Mouse (Mus musculus) liver, adult 2 months (tissue): Measurements from ENCODE around the gene Rgs17. TPM values are rescaled to one million over a fixed set of nuclear protein-coding genes. Genes with fewer than 3 reads are reported as not detected.

ENCODE experiments used
- DNase-seq: peaks from one replicate; pipeline ENCODE4 v3.0.0-alpha.2; 2011; ENCODE audit warnings: low read depth, low spot score; ENCODE audit errors: extremely low read depth
- H3K27ac ChIP-seq: fragments of 200-500 bp; replicated peaks from 2 replicates; pipeline ENCODE4 v1.5.1; 2012; ENCODE audit warnings: low read depth, mild to moderate bottlenecking, control low read depth, inconsistent platforms, low read length; ENCODE audit not compliant: insufficient read depth
- H3K27me3 ChIP-seq: fragments of 200-500 bp; 2 replicates; pipeline ENCODE4 v1.6.1; 2012; ENCODE audit warnings: mild to moderate bottlenecking, moderate library complexity, low read length, inconsistent platforms; ENCODE audit not compliant: control insufficient read depth, insufficient read depth
- H3K36me3 ChIP-seq: fragments of 200-500 bp; 2 replicates; pipeline ENCODE4 v1.6.1; 2012; ENCODE audit warnings: low read length, inconsistent platforms; ENCODE audit not compliant: control insufficient read depth, insufficient read depth
- H3K4me1 ChIP-seq: fragments of 200-500 bp; 2 replicates; pipeline ENCODE4 v1.6.1; 2011; ENCODE audit warnings: low read length; ENCODE audit not compliant: control insufficient read depth, insufficient read depth
- H3K4me3 ChIP-seq: fragments of 200-500 bp; 2 replicates; pipeline ENCODE4 v1.5.1; 2011; ENCODE audit warnings: low read depth, mild to moderate bottlenecking, control low read depth, low read length, moderate library complexity; ENCODE audit not compliant: insufficient read depth
- H3K79me2 ChIP-seq: fragments of 200-500 bp; 2 replicates; pipeline ENCODE4 v1.6.1; 2012; ENCODE audit warnings: inconsistent platforms, mild to moderate bottlenecking, low read length, moderate library complexity; ENCODE audit not compliant: control insufficient read depth, insufficient read depth
- H3K9ac ChIP-seq: fragments of 200-500 bp; 2 replicates; pipeline ENCODE4 v1.6.1; 2012; ENCODE audit warnings: low read depth, mild to moderate bottlenecking, control low read depth, inconsistent platforms, low read length
- CTCF ChIP-seq: fragments of 200-500 bp; IDR thresholded peaks from 2 replicates; pipeline ENCODE4 v1.5.1; 2011; ENCODE audit warnings: low read depth, low read length, control low read depth
- POLR2A ChIP-seq: fragments of 200-500 bp; IDR thresholded peaks from 2 replicates; pipeline ENCODE4 v1.6.1; 2011; ENCODE audit warnings: low read length, control low read depth; ENCODE audit not compliant: insufficient read depth; ENCODE audit errors: extremely low read depth
- WGBS: fragments of 180-500 bp; shearing (Covaris S2); methylation state at CpG from one replicate; pipeline ENCODE4 v1.1.7; 2018; 5-methylcytosine and 5-hydroxymethylcytosine counted together
- polyA plus RNA-seq: library from polyadenylated mRNA; depleted of rRNA; stranded (reverse); fragments of >200 nt; gene quantifications from 2 replicates; pipeline ENCODE4 v1.2.3, GENCODE M21; 2012
- total RNA-seq: library from RNA; depleted of rRNA; stranded (reverse); fragments of >200 nt; gene quantifications from 2 replicates; pipeline ENCODE4 v1.2.3, GENCODE M21; 2014

Rgs17 gene
- total and polyA plus RNA-seq, 2 experiments, result 0.09 TPM; not detected in 1

GRCm38 (mm10) chr10:5807683-5808082, 114.5 kb downstream of the Rgs17 start:
- peaks cover 8% of the 10 kb centered on the region; the same call in 1 of the 2 replicates for H3K79me2 ChIP-seq
- H3K4me3 ChIP-seq, result no peak overlapping the region
- TF ChIP-seq CTCF, result no peak
- no peak for TF ChIP-seq POLR2A
- WGBS, result 74% methylated on average over 2 of the region's 2 CpGs
- H3K27ac ChIP-seq, result no peak overlapping the region
- no peak for DNase-seq
- no peaks in the 10 kb centered on the region for H3K27me3 ChIP-seq
- no peak overlapping the region for H3K9ac ChIP-seq
- H3K4me1 ChIP-seq, result peaks cover 5% of the 10 kb centered on the region
- peaks cover 8% of the 10 kb centered on the region; the same call in 1 of the 2 replicates for H3K36me3 ChIP-seq

DNA sequence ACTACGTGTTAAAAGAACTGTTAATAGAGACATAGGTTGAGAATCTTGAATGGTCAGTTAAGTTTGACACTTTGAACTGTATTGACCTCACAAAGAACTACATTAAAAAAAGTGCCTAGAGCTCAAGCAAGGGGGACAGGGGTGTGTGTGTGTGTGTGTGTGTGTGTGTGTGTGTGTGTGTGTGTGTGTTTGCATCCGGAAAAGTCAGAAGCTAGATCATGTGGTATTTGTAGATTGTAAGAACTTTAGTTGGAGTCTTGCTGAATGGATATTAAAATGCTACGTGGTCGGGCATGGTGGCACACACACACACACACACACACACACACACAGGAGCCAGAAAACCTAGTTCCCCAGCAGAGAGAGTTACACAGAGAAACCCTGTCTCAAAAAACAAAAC, 115.2 kb downstream of the Rgs17 start:
- Histone ChIP-seq H3K27me3 (no peaks in the 10 kb centered on the region), H3K36me3 (peaks cover 4% of the 10 kb centered on the region; the same call in 1 of the 2 replicates), H3K27ac (no peak overlapping the region), H3K79me2 (peaks cover 8% of the 10 kb centered on the region; the same call in 1 of the 2 replicates), H3K4me1 (peaks cover 5% of the 10 kb centered on the region), H3K4me3 (no peak overlapping the region), H3K9ac (no peak overlapping the region)
- 65% methylated on average over 4 of the region's 4 CpGs for WGBS
- no peak for DNase-seq
- TF ChIP-seq CTCF (no peak), POLR2A (no peak)

GRCm38 (mm10) chr10:5806416-5806815, 115.8 kb downstream of the Rgs17 start:
- 15% methylated on average over 8 of the region's 8 CpGs for WGBS

DNA sequence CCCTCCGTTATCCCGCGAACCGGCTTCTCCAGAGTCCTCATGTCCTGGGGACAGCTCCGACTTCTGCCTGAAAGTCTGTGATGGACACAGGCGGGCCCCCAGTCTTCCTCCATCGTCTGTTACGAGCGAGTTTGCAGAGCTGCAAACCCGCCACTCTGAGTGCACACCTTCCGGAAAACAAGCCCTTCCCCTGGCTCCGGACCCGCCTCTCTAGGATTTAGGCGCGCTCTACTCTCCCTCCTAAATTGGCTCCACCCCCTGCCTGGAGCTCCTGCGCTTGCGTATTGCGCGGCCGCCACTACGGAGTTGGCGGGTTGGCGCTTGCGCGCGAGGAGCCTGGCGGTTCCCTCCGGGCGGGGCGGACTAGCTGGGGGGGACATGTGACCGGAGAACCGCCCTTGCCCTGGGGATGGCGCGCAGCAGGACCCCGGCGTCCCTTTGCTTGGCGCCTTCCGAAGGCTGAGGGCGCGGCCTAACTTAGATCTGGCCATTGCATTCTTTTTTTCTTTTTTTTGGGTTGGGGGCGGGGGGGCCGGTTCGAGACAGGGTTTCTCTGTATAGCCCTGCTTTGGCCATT, 116.4 kb downstream of the Rgs17 start:
- 2% methylated on average over 43 of the region's 43 CpGs for WGBS
- peak overlapping the region; percentile 75 for H3K4me3 ChIP-seq
- H3K9ac ChIP-seq, result peak overlapping the region; percentile 62
- H3K27me3 ChIP-seq, result no peaks in the 10 kb centered on the region
- DNase-seq, result peak; percentile 87
- TF ChIP-seq CTCF (no peak), POLR2A (peak; percentile 36; the same call in 1 of the 2 replicates)
- H3K27ac ChIP-seq, result peak overlapping the region; percentile 79
- peaks cover 7% of the 10 kb centered on the region for H3K36me3 ChIP-seq
- H3K4me1 ChIP-seq, result peaks cover 5% of the 10 kb centered on the region
- peaks cover 8% of the 10 kb centered on the region; the same call in 1 of the 2 replicates for H3K79me2 ChIP-seq

More at GRCm38 (mm10) chr10:5806416-5806815, 115.8 kb downstream of the Rgs17 start:
- Histone ChIP-seq H3K4me1 (peaks cover 5% of the 10 kb centered on the region), H3K79me2 (peaks cover 8% of the 10 kb centered on the region; the same call in 1 of the 2 replicates), H3K27me3 (no peaks in the 10 kb centered on the region), H3K36me3 (peaks cover 4% of the 10 kb centered on the region; the same call in 1 of the 2 replicates), H3K9ac (peak overlapping the region; percentile 41; the same call in 1 of the 2 replicates), H3K27ac (peak overlapping the region; percentile 9), H3K4me3 (peak overlapping the region; percentile 39; the same call in 1 of the 2 replicates)
- TF ChIP-seq POLR2A (no peak), CTCF (no peak)
- DNase-seq, result peak; percentile 13

DNA sequence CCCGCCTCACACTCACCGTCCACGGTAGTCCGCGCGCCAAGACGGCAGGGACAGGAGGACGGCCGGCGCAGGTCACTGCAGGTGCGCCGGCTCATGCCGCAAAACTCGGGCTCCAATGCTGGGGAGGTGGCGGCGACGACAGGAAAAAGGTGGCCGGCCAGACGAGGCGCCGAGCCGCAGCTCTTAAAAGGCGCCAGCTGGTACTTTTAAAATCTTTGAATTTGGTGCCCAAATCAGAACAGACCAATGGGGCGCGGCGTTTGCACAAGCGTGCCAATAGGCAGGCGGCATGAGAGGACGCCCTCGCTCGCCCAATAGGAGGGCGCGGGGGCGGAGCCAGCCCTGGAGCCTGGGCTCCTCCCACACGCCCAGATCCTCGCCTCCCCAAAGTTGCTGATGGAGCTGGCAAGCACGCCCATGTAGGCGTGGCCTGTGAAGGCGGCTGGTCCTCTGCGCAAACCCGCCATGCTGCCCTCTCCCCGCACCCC, 116.9 kb downstream of the Rgs17 start, which contains the start of gene Fbxo5:
Gene Fbxo5, minus strand, starts transcription at position 358 of the 488 bp plus-strand sequence.
- DNase-seq, result peak; percentile 91
- Histone ChIP-seq H3K36me3 (peaks cover 12% of the 10 kb centered on the region), H3K79me2 (peaks cover 8% of the 10 kb centered on the region; the same call in 1 of the 2 replicates), H3K4me3 (peak within 1 kb of the TSS; percentile 75), H3K27ac (peak within 1 kb of the TSS; percentile 79), H3K4me1 (peaks cover 5% of the 10 kb centered on the region), H3K9ac (peak within 1 kb of the TSS; percentile 62), H3K27me3 (no peaks in the 10 kb centered on the region)
- under 1% methylated on average over 42 of the region's 42 CpGs for WGBS
- no peak for TF ChIP-seq CTCF
- no peak for TF ChIP-seq POLR2A
